Mouse (Mus musculus): ENCODE data around the gene Efcab1. TPM values are rescaled to one million over a fixed set of nuclear protein-coding genes. Genes with fewer than 3 reads are reported as not detected.
"Not testable (repeated sequence)": the region's sequence is repeated elsewhere in the genome, so short reads cannot be mapped to it uniquely, and the experiment has no call there.

Gene Efcab1
- polyA plus RNA-seq, 1 experiment from 2014 or later = 19.5 TPM

DNA sequence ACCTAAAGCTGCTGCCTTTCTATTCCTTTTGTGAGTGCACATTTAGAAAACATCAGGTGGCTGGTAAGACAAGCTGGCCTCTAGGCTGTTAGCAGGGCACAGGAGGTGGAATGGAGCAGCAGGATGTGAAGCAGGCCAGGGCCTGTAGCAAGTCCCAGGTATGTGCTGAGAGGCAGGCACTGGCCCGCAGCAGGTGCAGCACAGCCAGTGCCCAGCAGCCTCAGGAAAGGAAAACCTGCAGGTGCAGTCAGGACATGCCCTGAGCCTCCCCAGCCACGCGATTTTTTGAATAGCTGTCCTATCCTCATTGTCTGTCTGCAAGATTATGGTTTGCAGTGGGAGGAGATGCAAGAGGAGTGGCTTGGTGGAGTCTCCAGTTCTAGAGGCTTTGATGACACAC lies 24.3 kb downstream of the Efcab1 start:
- not testable (repeated sequence) for H3K27ac ChIP-seq (ENCODE audit: low read length); H3K9me3 ChIP-seq (ENCODE audit: control insufficient read depth, low read depth, low read length)

DNA sequence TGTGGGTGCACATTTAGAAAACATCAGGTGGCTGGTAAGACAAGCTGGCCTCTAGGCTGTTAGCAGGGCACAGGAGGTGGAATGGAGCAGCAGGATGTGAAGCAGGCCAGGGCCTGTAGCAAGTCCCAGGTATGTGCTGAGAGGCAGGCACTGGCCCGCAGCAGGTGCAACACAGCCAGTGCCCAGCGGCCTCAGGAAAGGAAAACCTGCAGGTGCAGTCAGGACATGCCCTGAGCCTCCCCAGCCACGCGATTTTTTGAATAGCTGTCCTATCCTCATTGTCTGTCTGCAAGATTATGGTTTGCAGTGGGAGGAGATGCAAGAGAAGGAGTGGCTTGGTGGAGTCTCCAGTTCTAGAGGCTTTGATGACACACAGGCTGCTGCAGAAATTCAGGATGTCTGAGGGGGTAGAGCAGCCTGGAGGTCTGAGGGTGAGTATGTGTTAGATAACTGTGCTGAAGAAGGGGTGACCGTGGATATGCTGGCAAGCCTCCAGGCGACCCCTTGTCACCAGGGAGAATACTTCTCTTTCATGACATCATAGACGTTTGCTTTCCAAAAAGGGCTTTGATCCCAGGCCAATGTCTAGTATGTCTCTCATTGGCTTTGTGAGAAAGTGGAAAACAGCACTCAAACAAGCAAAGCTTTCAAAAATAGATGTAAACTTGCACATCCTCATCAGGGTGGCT lies 30.2 kb downstream of the Efcab1 start:
- not testable (repeated sequence) for H3K36me3 ChIP-seq (ENCODE audit: control insufficient read depth, insufficient read depth, low read length); H3K27me3 ChIP-seq (ENCODE audit: control insufficient read depth, insufficient read depth, low read length); H3K4me3 ChIP-seq (ENCODE audit: low read depth, low read length); H3K9me3 ChIP-seq (ENCODE audit: control insufficient read depth, low read depth, low read length); H3K9ac ChIP-seq (replicated peaks; ENCODE audit: low read depth, low read length); H3K4me2 ChIP-seq (replicated peaks; ENCODE audit: low read depth, low read length); H3K4me1 ChIP-seq (ENCODE audit: control insufficient read depth, insufficient read depth, low read length)
- ATAC-seq (ENCODE audit: insufficient number of reproducible peaks, insufficient read depth, low FRiP score, low read depth) = peak; percentile 43; the same call in 1 of the 2 replicates
- peak overlapping the region; percentile 29; the same call in 1 of the 2 replicates for H3K27ac ChIP-seq (ENCODE audit: low read length)
- WGBS = 55% methylated on average over 7 of the region's 7 CpGs

More for the DNA sequence above, 24.3 kb downstream of the Efcab1 start:
- H3K9ac ChIP-seq (replicated peaks; ENCODE audit: low read depth, low read length); H3K4me2 ChIP-seq (replicated peaks; ENCODE audit: low read depth, low read length); H3K4me3 ChIP-seq (ENCODE audit: low read depth, low read length); H3K36me3 ChIP-seq (ENCODE audit: control insufficient read depth, insufficient read depth, low read length); H3K27me3 ChIP-seq (ENCODE audit: control insufficient read depth, insufficient read depth, low read length); H3K4me1 ChIP-seq (ENCODE audit: control insufficient read depth, insufficient read depth, low read length): not testable (repeated sequence)
- 56% methylated on average over 3 of the region's 3 CpGs for WGBS
- 0 out of 2 replicates have a peak, but pooled peaks have one; percentile 46 for ATAC-seq (ENCODE audit: insufficient number of reproducible peaks, insufficient read depth, low FRiP score, low read depth)

DNA sequence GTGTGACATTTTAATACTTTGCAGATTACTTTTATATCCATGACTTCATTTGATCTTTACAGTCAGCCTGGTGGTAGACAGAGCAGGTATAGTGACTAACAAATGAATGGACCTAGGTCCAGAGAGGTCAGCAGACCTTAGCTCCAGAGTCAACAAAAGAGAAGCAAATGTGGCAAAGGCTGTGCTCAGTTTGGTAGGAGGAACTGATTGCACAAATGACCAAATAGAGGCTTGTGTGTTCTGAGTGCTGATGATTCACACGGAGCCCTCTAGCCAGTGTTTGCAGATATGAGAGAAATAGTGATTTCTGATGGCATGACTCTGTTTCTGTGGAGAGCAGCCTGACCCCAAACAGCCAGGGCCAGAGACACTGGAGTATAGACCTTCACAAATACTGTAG lies 33.1 kb downstream of the Efcab1 start:
- Histone ChIP-seq H3K27me3 (ENCODE audit: control insufficient read depth, insufficient read depth, low read length) (no peaks in the 10 kb centered on the region), H3K9me3 (ENCODE audit: control insufficient read depth, low read depth, low read length) (no peaks in the 10 kb centered on the region), H3K9ac (replicated peaks; ENCODE audit: low read depth, low read length) (no peak overlapping the region), H3K4me3 (ENCODE audit: low read depth, low read length) (no peak overlapping the region), H3K4me2 (replicated peaks; ENCODE audit: low read depth, low read length) (no peak overlapping the region), H3K36me3 (ENCODE audit: control insufficient read depth, insufficient read depth, low read length) (no peaks in the 10 kb centered on the region), H3K27ac (ENCODE audit: low read length) (peak overlapping the region; percentile 77; the same call in 1 of the 2 replicates), H3K4me1 (ENCODE audit: control insufficient read depth, insufficient read depth, low read length) (peaks cover 15% of the 10 kb centered on the region)
- 39% methylated on average over 1 of the region's 1 CpGs for WGBS
- ATAC-seq (ENCODE audit: insufficient number of reproducible peaks, insufficient read depth, low FRiP score, low read depth) = no peak

DNA sequence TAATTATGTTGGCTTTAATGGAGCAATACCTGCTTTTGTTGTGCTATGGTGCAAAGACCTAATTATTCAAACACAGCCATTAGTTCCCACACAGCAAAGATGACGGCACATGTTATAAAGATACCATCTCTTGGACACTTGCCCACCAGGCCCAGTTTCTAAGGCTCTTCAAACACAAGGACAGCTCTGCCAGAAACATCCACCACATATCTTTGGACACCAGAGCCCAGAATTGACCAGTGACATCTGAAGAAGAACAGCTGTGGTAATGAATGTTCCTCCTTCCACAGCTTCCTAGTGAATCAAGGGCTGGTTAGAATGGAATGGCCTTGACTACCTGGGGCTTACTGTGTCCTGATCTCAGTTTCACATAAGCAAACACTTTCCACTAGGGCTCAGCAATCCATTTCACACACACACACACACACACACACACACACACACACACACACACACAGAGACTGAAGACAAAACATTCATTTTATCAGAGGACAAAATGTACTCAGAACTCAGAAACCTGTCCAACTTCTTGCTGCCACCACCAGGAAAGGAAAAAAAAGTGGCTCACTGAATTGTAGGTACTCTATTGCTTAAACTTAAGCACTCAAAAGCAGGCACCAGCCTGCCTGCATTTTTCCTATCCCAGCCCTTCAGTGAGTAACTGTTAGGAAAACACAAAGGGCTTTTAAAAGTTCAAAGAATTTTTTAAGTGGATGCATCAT lies 33.7 kb downstream of the Efcab1 start:
- Histone ChIP-seq H3K36me3 (ENCODE audit: control insufficient read depth, insufficient read depth, low read length) (no peaks in the 10 kb centered on the region), H3K27me3 (ENCODE audit: control insufficient read depth, insufficient read depth, low read length) (no peaks in the 10 kb centered on the region), H3K4me3 (ENCODE audit: low read depth, low read length) (no peak overlapping the region), H3K9ac (replicated peaks; ENCODE audit: low read depth, low read length) (no peak overlapping the region), H3K9me3 (ENCODE audit: control insufficient read depth, low read depth, low read length) (no peaks in the 10 kb centered on the region), H3K27ac (ENCODE audit: low read length) (peak overlapping the region; percentile 77), H3K4me1 (ENCODE audit: control insufficient read depth, insufficient read depth, low read length) (peaks cover 15% of the 10 kb centered on the region), H3K4me2 (replicated peaks; ENCODE audit: low read depth, low read length) (no peak overlapping the region)
- ATAC-seq (ENCODE audit: insufficient number of reproducible peaks, insufficient read depth, low FRiP score, low read depth) = 0 out of 2 replicates have a peak, but pooled peaks have one; percentile 31
- 26% methylated on average over 1 of the region's 1 CpGs for WGBS

GRCm38 (mm10) chr16:14940898-14941297 lies 34.5 kb downstream of the Efcab1 start:
- Histone ChIP-seq H3K9ac (replicated peaks; ENCODE audit: low read depth, low read length) (no peak overlapping the region), H3K4me2 (replicated peaks; ENCODE audit: low read depth, low read length) (no peak overlapping the region), H3K36me3 (ENCODE audit: control insufficient read depth, insufficient read depth, low read length) (no peaks in the 10 kb centered on the region), H3K9me3 (ENCODE audit: control insufficient read depth, low read depth, low read length) (no peaks in the 10 kb centered on the region), H3K4me1 (ENCODE audit: control insufficient read depth, insufficient read depth, low read length) (peaks cover 15% of the 10 kb centered on the region), H3K27ac (ENCODE audit: low read length) (peak overlapping the region; percentile 77), H3K27me3 (ENCODE audit: control insufficient read depth, insufficient read depth, low read length) (no peaks in the 10 kb centered on the region), H3K4me3 (ENCODE audit: low read depth, low read length) (no peak overlapping the region)
- 47% methylated on average over 3 of the region's 3 CpGs for WGBS
- ATAC-seq (ENCODE audit: insufficient number of reproducible peaks, insufficient read depth, low FRiP score, low read depth) = no peak; the same call in 1 of the 2 replicates

DNA sequence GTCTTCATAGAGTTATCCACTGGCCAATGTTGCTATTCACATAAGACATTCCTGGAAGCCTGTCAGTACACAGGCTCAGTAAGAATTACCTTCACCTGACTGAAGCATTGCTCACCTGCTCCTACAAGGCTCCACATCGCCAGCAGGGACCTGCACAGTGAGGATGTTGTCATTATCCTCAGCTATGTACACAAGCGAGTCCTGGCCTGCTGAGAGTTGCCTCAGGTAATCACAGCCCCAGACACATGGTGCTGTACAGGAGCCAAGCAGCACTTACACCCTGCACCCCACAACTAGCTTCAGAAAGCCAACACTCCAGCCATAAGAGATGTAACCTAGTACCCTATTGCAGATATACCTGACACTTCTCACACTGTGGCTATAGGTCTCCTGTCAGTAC lies 37.1 kb downstream of the Efcab1 start:
- no peak overlapping the region for H3K9ac ChIP-seq (replicated peaks; ENCODE audit: low read depth, low read length)
- H3K4me3 ChIP-seq (ENCODE audit: low read depth, low read length) = no peak overlapping the region
- peaks cover 15% of the 10 kb centered on the region for H3K4me1 ChIP-seq (ENCODE audit: control insufficient read depth, insufficient read depth, low read length)
- H3K4me2 ChIP-seq (replicated peaks; ENCODE audit: low read depth, low read length) = no peak overlapping the region
- H3K27me3 ChIP-seq (ENCODE audit: control insufficient read depth, insufficient read depth, low read length) = no peaks in the 10 kb centered on the region
- no peak for ATAC-seq (ENCODE audit: insufficient number of reproducible peaks, insufficient read depth, low FRiP score, low read depth)
- no peak overlapping the region for H3K27ac ChIP-seq (ENCODE audit: low read length)
- H3K36me3 ChIP-seq (ENCODE audit: control insufficient read depth, insufficient read depth, low read length) = no peaks in the 10 kb centered on the region
- 80% methylated on average over 2 of the region's 2 CpGs for WGBS
- H3K9me3 ChIP-seq (ENCODE audit: control insufficient read depth, low read depth, low read length) = no peaks in the 10 kb centered on the region

- H3K27ac ChIP-seq (ENCODE audit: low read length); H3K4me1 ChIP-seq (ENCODE audit: control insufficient read depth, insufficient read depth, low read length); ATAC-seq (ENCODE audit: insufficient number of reproducible peaks, insufficient read depth, low FRiP score, low read depth); H3K4me3 ChIP-seq (ENCODE audit: low read depth, low read length); H3K9ac ChIP-seq (replicated peaks; ENCODE audit: low read depth, low read length); H3K9me3 ChIP-seq (ENCODE audit: control insufficient read depth, low read depth, low read length); H3K36me3 ChIP-seq (ENCODE audit: control insufficient read depth, insufficient read depth, low read length); H3K4me2 ChIP-seq (replicated peaks; ENCODE audit: low read depth, low read length); H3K27me3 ChIP-seq (ENCODE audit: control insufficient read depth, insufficient read depth, low read length): not testable (repeated sequence)
- WGBS = 89% methylated on average over 2 of the region's 2 CpGs
These were observed 41.2 kb downstream of the Efcab1 start for GRCm38 (mm10) chr16:14947561-14947960.

DNA sequence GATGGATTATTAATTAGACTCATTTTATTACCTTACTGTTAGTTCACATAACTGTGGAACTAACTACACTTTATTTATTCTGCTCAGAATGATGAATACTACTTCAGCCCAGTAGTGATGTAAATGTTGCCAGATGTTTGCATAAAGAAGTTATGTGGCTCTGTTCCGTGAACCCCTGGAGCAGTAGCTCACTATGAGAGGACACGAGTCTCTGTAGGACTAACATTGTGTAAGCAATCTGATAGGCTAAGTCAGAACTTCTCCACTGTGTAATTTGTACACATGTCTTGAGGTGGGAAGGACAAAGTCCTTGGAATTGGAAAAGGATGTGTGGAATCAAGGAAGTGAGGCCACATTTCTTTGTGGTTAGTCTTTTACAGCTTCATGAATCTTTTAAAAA lies 45.5 kb downstream of the Efcab1 start:
- Histone ChIP-seq H3K9me3 (ENCODE audit: control insufficient read depth, low read depth, low read length) (no peaks in the 10 kb centered on the region), H3K4me1 (ENCODE audit: control insufficient read depth, insufficient read depth, low read length) (no peaks in the 10 kb centered on the region), H3K36me3 (ENCODE audit: control insufficient read depth, insufficient read depth, low read length) (no peaks in the 10 kb centered on the region), H3K27ac (ENCODE audit: low read length) (no peak overlapping the region), H3K4me3 (ENCODE audit: low read depth, low read length) (no peak overlapping the region), H3K9ac (replicated peaks; ENCODE audit: low read depth, low read length) (no peak overlapping the region), H3K4me2 (replicated peaks; ENCODE audit: low read depth, low read length) (no peak overlapping the region), H3K27me3 (ENCODE audit: control insufficient read depth, insufficient read depth, low read length) (no peaks in the 10 kb centered on the region)
- ATAC-seq (ENCODE audit: insufficient number of reproducible peaks, insufficient read depth, low FRiP score, low read depth) = no peak
- 26% methylated on average over 2 of the region's 2 CpGs for WGBS
